Mouse (Mus musculus) adrenal gland, adult (tissue): Measurements from ENCODE around the gene Nfat5.

Experiments used
- DNase-seq, 2 experiments: peaks; one replicate each; pipeline ENCODE4 v3.0.0; 2022 to 2023; ENCODE audit warnings: low spot score in 1 of 2; ENCODE audit not compliant: inconsistent age in 2 of 2

Gene Nfat5

DNA sequence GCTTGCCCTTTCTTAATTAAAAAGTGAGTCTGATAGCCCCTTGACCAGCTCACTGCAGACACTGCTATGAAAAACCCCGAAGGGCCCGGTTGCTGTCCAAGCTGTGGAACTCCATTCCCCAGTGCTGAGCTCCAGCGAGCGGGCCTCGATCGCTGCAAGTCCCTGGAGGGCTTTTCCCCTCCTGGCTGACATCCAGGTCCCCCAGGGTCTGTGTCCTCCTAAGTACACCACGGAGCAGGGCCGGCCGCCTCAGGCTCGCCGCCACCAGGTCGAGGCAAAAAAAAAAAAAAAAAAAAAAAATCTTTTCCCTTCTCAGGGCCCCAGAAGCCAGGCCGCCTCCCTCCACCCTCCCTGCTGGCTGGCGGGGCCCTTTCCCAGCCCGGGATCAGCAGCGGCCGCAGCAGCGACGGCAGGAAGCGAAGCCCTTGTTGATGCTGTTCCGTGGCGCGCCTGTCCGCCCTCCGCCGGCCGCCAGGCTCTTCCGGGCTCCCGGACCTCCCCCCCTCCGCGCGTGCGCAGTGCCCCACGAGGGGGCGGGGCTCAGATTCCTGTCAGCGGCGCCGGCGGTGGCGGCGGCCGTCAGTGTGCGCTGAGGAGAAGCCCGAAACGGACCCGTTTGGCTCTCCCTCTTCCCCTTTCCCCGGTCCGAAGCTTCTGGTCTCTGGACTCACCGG, at the start of gene Nfat5:
TSS of gene Nfat5 (plus strand) at position 543 of the 674 bp plus-strand sequence.
- peak; percentile 98 to 100 for DNase-seq

DNA sequence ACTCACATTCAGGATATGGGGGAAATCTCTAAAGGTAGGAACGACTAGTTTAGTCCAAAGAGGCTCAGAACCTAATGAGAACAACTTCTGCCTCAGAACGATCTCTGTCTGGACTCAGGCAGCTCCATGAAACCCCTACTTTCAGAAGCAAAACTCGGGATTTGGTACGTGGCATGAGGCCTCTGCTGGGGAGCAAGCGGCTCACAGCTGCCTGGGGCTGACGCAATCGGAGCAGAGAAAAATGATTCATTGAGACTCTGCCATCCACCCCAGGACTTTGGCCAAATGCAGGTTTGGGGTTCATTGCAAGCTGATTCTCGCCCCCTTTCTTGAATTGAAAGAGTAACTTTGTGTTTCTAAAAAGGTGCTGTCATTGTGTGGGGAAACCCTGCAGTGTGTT, 49.1 kb upstream of the Nfat5 start:
- DNase-seq, result peak; percentile 59 to 77

DNA sequence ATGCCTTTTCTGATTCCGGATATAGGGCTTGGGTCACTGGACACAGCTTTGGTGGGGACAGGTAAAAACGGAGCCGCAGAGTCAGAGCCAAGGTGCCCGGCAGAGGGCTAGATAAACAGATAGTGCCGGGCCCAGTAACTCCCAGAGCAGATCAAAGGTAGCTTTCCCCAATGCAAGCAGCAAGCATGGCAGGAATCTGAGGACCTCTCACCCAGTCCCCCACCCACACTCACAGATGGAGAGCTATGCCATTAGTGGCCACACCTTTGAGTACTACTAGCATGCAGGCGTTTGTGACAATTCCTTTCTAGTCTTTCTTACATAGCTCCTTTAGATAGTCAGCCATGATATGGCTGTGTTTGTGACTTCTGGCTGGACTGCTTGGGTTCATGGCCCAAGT, 44.8 kb upstream of the Nfat5 start:
- DNase-seq, result no peak

DNA sequence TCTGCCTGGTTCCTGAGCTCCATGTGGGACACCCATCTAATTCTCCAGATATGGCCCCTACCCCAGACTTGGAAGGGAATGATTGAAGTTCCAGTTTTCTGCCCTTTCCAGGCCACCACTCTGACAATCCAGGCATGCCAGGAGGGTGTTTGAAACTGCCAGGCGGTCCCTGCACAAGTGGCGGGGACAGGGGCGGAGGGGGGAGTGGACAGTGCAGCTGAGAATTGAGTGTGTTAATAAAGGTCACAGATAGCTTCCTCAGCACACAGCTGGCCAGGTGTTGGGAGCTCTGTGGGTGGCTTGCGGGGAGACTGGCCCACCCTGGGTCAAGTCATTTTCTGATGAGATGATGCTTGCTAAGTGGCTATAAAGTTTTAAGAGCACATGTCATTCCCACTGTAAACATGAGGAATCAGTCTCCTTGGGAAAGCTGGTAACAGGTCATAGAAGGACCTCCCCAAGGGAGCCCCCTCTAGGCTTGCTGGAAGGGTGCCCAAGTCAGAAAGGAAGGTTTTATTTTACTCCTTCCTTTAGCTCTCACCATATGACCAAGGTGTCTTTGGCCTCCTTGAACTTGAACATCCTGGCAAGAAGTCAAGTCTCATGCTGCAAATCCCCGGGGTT, 41.7 kb upstream of the Nfat5 start:
- DNase-seq, result no peak

DNA sequence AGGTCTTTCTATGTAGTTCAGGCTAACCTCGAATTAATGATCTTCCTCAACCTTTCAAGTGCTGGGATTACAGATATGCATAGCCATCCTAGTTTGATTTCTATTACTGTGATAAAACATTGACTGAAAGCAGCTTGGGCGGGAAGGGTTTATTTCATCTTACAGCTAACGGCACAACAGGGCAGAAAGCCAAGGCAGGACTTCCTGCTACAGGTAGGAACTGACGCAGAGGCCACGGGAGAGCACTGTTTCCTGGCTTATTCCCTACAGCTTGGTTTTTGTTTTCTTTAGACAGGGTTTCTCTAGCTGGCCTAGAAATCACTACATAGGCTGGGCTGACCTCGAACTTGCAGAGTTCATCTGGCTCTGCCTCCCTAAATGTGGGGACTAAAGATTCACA, 40.1 kb upstream of the Nfat5 start:
- DNase-seq, result no peak

DNA sequence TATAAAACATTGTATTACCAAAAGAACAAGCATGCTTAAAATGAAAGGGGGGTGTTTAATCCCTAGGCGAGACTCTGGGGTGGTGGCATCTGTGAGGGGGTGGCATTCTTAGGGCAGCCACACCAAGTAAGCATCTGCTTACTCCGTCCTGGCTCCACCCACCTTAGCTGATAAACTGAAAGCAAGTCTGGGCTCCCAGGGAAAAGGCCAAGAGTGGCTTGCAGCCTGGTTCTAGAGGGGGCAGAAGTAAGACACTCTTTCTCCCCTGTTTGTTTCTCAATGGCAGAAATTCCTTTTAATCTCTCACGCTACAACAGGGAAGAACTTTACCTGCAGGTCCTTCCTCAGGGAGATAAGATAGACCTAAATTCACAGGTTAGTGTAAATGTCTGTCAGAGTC, 38.9 kb upstream of the Nfat5 start:
- peak; percentile 59 to 81 for DNase-seq

DNA sequence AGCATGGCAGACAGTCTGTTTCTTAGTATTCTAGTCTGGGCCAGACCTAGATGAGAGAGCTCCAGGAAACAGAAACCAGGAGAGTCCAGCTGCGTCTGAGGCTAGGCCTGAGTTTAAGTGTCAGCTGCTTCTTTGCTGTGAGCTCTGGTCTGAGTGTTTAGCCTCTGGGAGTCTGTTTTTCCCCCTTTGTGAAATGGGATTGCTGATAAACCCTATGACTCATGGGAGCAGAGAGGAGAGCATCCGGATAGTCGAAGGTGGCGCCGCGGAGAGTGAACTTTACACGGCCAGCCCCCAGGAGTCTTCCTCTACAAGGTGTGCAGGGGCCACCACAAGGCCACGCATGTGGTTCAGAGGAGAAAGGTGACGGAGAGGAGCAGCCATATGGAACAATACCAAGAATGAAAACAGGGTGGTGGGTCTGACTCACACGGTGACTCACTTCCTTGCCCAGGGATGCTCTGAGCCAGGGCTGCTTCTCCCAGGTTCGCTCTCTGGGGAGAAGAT, 38.3 kb upstream of the Nfat5 start:
- DNase-seq, result peak; percentile 81 to 94

DNA sequence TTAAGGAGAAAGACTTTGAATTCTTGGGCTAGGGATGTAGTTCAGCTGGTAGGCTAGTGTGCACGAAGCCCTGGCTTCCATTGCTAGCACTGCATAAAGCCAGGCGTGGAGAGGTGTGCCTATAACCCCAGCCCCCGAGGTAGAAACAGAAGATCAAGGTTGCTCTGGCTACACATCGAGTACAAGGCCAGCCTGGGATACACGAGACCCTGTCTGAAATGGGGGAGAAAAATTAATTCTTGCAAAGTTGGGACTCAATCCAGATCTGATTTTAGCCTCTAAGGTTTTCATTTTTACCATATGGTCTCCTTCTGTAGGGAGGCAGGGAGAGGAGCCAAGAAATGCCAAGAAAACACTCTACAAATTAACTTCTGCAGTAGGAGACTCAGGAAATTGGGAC, 36.0 kb upstream of the Nfat5 start:
- DNase-seq, result peak in 1 of 2 experiments; percentile 45

DNA sequence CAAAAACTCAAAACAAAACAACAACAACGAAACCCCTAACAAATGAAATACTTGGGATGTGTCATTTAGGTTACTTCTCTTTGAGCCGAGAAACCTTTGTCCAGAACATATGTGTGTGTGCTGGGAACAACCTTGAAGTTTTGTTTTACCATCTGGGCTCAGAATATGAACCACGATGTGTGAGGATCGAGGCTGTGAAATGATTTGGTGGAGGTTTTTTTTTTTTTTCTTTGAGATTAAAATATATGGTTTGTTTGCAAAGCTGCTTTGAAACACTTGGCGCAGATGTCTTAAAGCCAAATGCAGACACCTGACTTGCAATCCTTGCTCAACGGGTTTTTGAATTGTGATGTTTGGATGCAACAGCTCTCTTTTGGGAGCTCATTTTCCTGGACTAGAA, 33.1 kb upstream of the Nfat5 start:
- DNase-seq, result no peak

DNA sequence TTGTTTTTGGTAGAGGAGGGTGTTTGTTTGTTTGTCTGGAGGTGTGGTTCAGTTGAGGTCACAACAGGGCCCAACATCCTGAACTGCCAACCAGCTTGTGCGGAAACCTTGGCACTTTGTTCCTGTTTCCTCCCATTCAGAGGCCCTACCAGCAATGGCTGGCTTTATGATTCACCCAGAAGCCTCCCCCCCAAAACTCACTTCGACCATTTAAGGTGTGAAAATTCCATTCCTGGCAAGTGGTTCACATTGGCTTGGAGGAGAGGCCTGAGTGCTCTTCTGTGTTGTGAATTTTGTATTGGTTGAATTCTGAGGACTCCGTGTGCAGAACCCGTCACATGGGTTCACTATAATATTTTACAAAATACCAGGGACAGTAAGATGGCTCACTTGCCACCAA, 32.1 kb upstream of the Nfat5 start:
- no peak for DNase-seq

DNA sequence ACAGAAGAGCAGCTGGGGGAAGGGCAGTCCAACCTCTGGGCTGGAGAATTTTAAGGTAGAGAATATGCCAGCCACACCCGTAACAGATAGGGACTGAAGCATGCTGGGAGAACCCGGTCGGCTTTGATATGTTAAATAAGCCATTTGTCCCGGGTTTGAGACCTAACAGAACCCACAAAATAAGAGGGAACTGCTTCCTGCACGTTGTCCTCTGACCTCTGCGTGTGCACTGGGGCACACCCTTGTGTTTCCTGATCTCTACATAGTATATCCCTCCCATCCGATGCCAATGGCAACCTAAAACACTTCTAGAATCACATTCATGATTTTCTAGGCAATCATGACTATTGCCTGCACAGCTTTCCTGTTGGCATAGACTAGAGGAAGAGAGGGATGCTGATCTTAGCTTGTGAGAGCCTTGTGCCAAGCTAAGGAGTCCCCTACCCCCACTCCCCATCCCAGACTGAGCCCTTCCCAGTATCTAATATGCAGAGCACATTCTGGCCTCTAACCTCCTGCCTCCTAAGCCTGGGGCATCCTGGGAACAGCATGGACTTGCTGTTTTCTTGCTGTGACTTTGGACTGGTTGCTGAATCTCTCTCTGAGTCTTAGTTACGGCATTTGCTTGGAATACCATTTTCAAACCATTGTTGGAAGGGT, 31.1 kb upstream of the Nfat5 start:
- no peak for DNase-seq

DNA sequence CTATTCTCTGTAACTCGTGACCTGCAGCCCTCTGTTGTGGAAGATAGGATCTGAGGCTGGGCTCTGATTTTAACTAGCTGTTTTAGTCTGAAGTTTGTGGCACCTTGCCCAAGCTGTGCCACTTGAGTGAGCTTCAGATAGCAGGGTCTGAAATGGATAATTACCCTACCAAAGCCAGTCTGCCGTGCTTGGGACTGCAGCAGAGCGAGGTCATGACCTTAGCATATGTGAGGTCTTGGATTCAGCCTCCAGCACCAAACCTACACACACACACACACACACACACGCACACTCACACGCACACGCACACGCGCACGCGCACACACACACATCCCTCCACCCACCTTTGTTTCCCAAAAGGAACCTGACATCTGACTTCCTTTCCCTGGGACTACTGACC, 27.5 kb upstream of the Nfat5 start:
- DNase-seq, result no peak

DNA sequence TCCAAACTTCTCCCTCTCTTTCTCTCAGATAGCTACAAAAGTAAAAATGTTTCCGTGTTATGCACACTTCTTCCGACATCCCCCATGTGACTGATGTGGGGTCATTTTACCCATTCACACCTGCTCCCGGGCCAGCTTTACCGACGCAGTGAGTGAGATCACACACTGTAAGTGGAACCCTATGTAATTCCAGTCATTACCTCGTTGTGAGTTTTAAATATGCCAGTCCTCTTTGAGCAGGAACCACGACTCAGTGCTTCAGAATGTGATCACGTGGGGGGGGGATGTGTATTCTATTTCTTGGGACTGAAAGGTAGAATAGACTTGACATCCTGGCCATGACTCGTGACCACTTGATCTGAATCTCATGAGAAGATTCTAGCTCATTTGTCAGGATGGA, 24.8 kb upstream of the Nfat5 start:
- DNase-seq, result no peak

DNA sequence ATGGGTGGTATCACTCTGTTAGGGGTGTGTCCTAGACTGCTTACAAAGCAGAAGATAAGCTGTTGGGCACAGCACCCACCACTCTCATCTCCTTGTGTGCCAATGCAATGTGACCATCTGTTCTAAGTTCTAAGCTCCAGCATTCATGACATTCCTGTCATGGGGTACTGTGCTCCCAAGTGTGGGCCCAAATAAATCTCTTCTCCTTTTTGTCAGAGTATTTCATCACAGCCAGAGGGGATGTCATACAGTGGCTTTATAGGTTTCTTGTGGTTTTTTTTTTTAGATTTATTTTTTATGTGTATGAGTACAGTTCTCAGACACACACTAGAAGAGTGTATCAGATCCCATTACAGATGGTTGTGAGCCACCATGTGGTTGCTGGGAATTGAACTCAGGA, 24.1 kb upstream of the Nfat5 start:
- no peak for DNase-seq

DNA sequence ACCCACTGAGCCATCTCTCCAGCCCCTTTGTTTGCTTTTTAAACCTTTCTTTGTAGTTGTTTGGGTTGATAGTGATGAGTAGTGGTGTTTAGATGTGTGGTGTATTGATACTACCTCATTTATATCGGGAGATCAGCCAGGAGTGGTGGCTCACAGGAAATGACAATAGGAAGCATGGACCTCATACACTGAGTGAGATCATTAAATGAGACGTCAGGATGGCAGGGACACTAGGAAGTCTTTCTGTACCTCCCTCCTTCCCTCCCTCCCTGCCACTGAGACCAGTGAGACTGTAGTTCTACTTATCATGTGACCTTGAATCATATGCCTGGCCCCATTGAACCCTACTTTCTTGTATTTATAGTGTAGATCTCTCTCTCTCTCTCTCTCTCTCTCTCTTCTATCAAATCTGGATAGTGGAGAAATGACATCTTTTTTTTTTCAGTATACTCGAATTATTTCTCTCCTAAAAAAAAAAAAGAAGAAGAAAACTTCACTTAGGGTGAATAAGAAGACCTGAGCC, 23.6 kb upstream of the Nfat5 start:
- DNase-seq, result no peak

DNA sequence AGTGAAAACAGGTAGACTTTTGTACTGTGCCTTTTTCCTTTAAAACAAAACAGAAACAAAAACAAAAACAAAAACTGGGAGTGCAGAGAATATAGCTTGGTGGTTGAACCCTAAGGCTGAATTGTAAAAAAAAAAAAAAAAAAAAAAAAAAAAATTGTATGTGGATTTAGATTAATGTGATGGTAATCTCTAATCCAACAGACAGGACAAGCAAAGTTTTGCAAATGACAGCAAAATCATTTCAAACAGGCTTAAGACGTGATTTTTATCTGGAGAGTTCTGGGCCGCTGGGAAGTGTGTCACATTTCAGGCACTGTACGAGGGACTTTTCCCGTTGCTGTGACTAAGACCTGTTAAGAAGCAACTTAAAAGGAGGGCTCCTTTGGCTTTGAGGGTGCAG, 23.0 kb upstream of the Nfat5 start:
- DNase-seq, result no peak

DNA sequence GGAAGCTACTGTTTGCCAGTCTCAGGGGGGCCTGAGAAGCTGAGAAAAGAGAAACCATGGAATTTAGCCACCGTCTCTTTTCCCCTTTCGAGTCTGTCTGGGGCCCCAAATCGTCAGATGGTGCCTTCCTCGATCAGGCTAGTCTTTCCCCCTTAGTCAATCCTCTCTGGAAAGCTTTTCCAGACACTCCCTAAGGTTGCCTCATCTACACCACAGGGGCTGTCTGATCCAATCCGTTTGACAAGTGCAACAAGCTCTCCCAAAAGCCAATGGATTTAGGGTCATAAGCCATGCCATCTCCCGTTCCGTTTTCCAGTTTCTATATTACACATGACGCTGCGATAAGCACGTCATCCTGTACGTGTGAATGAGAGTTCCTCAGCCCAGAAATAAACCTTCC, 22.5 kb upstream of the Nfat5 start:
- no peak for DNase-seq

DNA sequence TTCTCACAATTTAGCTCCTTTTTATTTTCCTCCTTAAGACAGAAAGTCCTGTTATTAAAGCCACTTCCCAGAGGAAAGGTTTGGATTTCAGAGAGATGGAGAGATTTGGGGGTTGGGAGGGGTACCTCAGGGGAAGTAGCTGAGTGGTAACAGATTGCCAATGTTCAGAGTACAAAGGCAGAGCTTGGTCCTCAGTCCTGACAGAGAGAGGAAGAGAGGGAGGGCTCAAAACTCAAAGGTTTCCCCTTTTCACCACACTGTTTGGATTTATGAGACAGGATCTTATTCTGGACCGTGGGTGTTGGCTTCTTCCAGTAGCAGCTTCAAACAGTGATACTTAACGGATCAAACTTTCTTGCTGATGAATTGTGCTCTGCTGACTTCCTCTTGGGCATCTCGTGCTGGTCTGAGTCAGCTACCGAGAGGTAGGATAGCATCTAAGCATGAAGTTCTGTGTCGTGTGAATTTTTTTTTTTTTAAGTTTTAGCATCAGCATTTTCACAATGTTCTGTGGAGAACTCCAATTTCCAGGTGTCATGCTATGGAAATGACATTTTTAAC, 15.9 kb upstream of the Nfat5 start:
- DNase-seq, result no peak

DNA sequence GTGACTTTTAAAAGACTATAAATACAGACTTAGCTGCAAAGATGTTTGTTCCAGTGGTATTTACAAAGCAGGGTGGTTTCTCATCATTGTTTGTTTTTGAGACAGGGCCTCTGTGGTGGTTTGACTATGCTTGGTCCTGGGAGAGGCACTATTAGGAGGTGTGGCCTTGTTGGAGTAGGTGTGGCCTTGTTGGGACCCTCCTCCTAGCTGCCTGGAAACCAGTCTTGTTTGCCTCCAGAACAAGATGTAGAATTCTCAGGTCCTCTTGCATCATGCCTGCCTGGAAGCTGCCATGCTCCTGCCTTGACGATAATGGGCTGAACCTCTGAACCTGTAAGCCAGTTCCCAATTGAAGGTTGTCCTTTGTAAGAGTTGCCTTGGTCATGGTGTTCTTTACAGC, 14.7 kb upstream of the Nfat5 start:
- no peak for DNase-seq

DNA sequence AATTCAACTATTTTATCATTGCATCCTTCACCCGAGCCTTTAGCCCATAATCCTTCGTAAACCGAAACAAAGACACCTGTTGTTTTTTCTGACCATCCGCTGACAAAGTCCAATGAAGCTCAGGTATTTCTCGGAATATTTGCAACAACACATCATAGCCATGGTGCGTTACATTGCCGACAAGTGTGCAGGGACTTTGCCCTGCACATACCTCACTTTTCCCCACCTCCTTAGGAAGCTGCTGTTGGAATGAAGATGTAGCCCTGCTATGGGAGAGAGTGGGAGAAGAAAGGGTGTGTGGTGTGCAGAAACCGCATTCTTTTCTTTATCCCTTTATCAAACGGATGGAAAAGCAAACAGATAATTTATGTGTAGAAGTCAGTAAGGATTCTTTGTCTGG, 6.6 kb upstream of the Nfat5 start:
- DNase-seq, result no peak

DNA sequence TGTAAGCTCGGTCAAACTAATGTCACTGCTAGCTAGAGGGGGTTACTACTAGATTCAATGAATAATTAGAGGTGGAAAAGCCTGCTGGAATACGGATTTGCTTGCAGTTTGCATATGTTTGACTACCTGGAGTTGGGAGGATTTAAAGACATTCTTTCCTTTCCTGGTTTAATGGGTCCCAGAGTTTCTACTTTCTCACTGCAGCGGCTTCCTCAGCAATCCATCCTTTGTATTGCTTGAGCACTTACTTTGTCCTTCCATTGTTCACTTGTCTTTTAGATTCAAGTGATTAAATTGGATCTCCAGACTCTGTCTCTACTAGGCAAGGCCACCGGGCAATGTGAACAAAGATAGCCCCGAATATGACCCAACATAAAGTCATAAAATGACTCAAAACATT, 5.7 kb upstream of the Nfat5 start:
- DNase-seq, result no peak

DNA sequence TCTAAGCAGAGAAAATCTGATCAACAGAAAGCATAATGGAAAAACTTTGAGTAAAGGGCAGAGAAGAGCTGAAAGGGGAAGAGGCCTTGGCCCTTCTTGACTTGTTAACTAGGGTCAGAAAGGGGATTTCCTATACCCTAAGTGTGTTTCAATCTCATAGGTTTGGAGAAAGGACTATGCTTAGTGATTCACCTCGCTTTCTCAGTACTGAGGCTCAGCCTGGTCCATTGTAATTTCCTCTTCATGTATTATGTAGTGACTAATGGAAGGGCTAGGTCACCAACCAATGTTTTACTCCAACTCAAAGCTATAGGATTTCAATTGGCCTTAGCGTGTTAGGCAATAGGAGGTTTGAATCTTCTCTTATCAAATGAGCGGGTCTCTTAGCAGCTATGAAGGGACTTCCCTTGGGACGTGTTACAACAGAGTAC, 2.1 kb upstream of the Nfat5 start:
- no peak for DNase-seq
